Mouse (Mus musculus) embryonic facial prominence, embryonic 15.5 days (tissue): ENCODE results near the gene Vax1. TPM values are rescaled to one million over a fixed set of nuclear protein-coding genes. Genes with fewer than 3 reads are reported as not detected.

Source experiments
- ATAC-seq: fragments of 200-750 bp; cut with Nextera tagmentation; 2 replicates; pipeline ENCODE4 v1.8.0; 2017; ENCODE audit warnings: low read depth, moderate TSS enrichment; ENCODE audit not compliant: insufficient number of reproducible peaks, low FRiP score, low TSS enrichment
- H3K27ac ChIP-seq: fragments of 300-500 bp; sonication (generic); replicated peaks from 2 replicates; pipeline ENCODE4 v1.5.1; 2015; ENCODE audit warnings: mild to moderate bottlenecking, inconsistent platforms
- H3K27me3 ChIP-seq: fragments of 300-500 bp; sonication (generic); 2 replicates; pipeline ENCODE4 v1.6.1; 2015; ENCODE audit warnings: inconsistent platforms
- H3K36me3 ChIP-seq: fragments of 300-500 bp; sonication (generic); 2 replicates; pipeline ENCODE4 v1.6.1; 2015; ENCODE audit warnings: mild to moderate bottlenecking, inconsistent platforms
- H3K4me1 ChIP-seq: fragments of 300-500 bp; sonication (generic); 2 replicates; pipeline ENCODE4 v1.6.1; 2015; ENCODE audit warnings: inconsistent platforms
- H3K4me2 ChIP-seq: fragments of 300-500 bp; sonication (generic); replicated peaks from 2 replicates; pipeline ENCODE4 v1.6.1; 2015; ENCODE audit warnings: mild to moderate bottlenecking, inconsistent platforms
- H3K4me3 ChIP-seq: fragments of 300-500 bp; sonication (generic); replicated peaks from 2 replicates; pipeline ENCODE4 v1.5.1; 2015; ENCODE audit warnings: mild to moderate bottlenecking, inconsistent platforms
- H3K9ac ChIP-seq: fragments of 300-500 bp; sonication (generic); 2 replicates; pipeline ENCODE4 v1.6.1; 2015; ENCODE audit warnings: inconsistent platforms
- H3K9me3 ChIP-seq: fragments of 300-500 bp; sonication (generic); replicated peaks from 2 replicates; pipeline ENCODE4 v1.6.1; 2016; ENCODE audit warnings: inconsistent platforms
- WGBS: fragments of 180-500 bp; shearing (Covaris S2); methylation state at CpG from one replicate; pipeline ENCODE4 v1.1.7; 2015; 5-methylcytosine and 5-hydroxymethylcytosine counted together
- polyA plus RNA-seq: library from polyadenylated mRNA; unstranded; fragments of >200 nt; fragmentation: Nextera tagmentation; extraction: Ambion mirVana; gene quantifications from 2 replicates; pipeline ENCODE4 v1.2.1, GENCODE M21; 2015

The Vax1 gene
- polyA plus RNA-seq, 1 experiment from 2014 or later, result 0.27 TPM

GRCm38 (mm10) chr19:59168386-59168905 is 1.4 kb downstream of the Vax1 start:
- Histone ChIP-seq H3K4me2 (no peak overlapping the region), H3K4me1 (peaks cover 38% of the 10 kb centered on the region), H3K4me3 (no peak overlapping the region), H3K27ac (no peak overlapping the region), H3K36me3 (no peaks in the 10 kb centered on the region), H3K27me3 (peaks cover 97% of the 10 kb centered on the region), H3K9ac (no peak overlapping the region), H3K9me3 (no peaks in the 10 kb centered on the region)
- WGBS, result 9% methylated on average over 17 of the region's 17 CpGs
- no peak for ATAC-seq

GRCm38 (mm10) chr19:59167871-59168270 is 2.0 kb downstream of the Vax1 start:
- Histone ChIP-seq H3K4me2 (no peak overlapping the region), H3K9ac (no peak overlapping the region), H3K36me3 (no peaks in the 10 kb centered on the region), H3K4me1 (peaks cover 38% of the 10 kb centered on the region), H3K27me3 (peaks cover 97% of the 10 kb centered on the region), H3K4me3 (no peak overlapping the region), H3K27ac (no peak overlapping the region), H3K9me3 (no peaks in the 10 kb centered on the region)
- WGBS, result 23% methylated on average over 5 of the region's 5 CpGs
- ATAC-seq, result no peak

- Histone ChIP-seq H3K36me3 (no peaks in the 10 kb centered on the region), H3K4me3 (peak overlapping the region; percentile 37), H3K27ac (no peak overlapping the region), H3K4me1 (peaks cover 38% of the 10 kb centered on the region), H3K4me2 (peak overlapping the region; percentile 65), H3K9ac (no peak overlapping the region), H3K27me3 (peaks cover 97% of the 10 kb centered on the region), H3K9me3 (no peaks in the 10 kb centered on the region)
- 4% methylated on average over 13 of the region's 13 CpGs for WGBS
- ATAC-seq, result no peak
These were observed 3.0 kb downstream of the Vax1 start for GRCm38 (mm10) chr19:59166879-59167278.

GRCm38 (mm10) chr19:59166311-59166761 is 3.5 kb downstream of the Vax1 start:
- H3K4me2 ChIP-seq, result peak overlapping the region; percentile 65
- no peaks in the 10 kb centered on the region for H3K9me3 ChIP-seq
- H3K9ac ChIP-seq, result no peak overlapping the region
- ATAC-seq, result no peak; the same call in 1 of the 2 replicates
- H3K4me1 ChIP-seq, result peaks cover 37% of the 10 kb centered on the region
- no peak overlapping the region for H3K27ac ChIP-seq
- WGBS, result 2% methylated on average over 47 of the region's 55 CpGs
- peak overlapping the region; percentile 37 for H3K4me3 ChIP-seq
- peaks cover 97% of the 10 kb centered on the region for H3K27me3 ChIP-seq
- no peaks in the 10 kb centered on the region for H3K36me3 ChIP-seq

GRCm38 (mm10) chr19:59165577-59165976 is 4.3 kb downstream of the Vax1 start:
- Histone ChIP-seq H3K36me3 (no peaks in the 10 kb centered on the region), H3K27me3 (peaks cover 97% of the 10 kb centered on the region), H3K4me3 (no peak overlapping the region), H3K9ac (no peak overlapping the region), H3K27ac (no peak overlapping the region), H3K4me1 (peaks cover 32% of the 10 kb centered on the region), H3K9me3 (no peaks in the 10 kb centered on the region), H3K4me2 (no peak overlapping the region; the same call in 1 of the 2 replicates)
- ATAC-seq, result no peak
- 3% methylated on average over 7 of the region's 7 CpGs for WGBS

GRCm38 (mm10) chr19:59164896-59165560 is 4.8 kb downstream of the Vax1 start:
- H3K9me3 ChIP-seq, result no peaks in the 10 kb centered on the region
- H3K27ac ChIP-seq, result no peak overlapping the region
- peaks cover 27% of the 10 kb centered on the region for H3K4me1 ChIP-seq
- no peaks in the 10 kb centered on the region for H3K36me3 ChIP-seq
- H3K27me3 ChIP-seq, result peaks cover 96% of the 10 kb centered on the region
- H3K4me3 ChIP-seq, result no peak overlapping the region
- WGBS, result 12% methylated on average over 16 of the region's 16 CpGs
- no peak overlapping the region for H3K4me2 ChIP-seq
- ATAC-seq, result no peak
- no peak overlapping the region for H3K9ac ChIP-seq

- Histone ChIP-seq H3K27ac (no peak overlapping the region), H3K4me3 (no peak overlapping the region)
- WGBS, result 11% methylated on average over 1 of the region's 1 CpGs
These were observed 5.7 kb downstream of the Vax1 start for GRCm38 (mm10) chr19:59164111-59164510.

GRCm38 (mm10) chr19:59156702-59157101 is 13.2 kb downstream of the Vax1 start:
- no peak overlapping the region for H3K27ac ChIP-seq
- H3K9ac ChIP-seq, result no peak overlapping the region
- no peak overlapping the region for H3K4me2 ChIP-seq
- 49% methylated on average over 4 of the region's 4 CpGs for WGBS
- H3K4me1 ChIP-seq, result no peaks in the 10 kb centered on the region
- no peaks in the 10 kb centered on the region for H3K9me3 ChIP-seq
- H3K36me3 ChIP-seq, result no peaks in the 10 kb centered on the region
- H3K27me3 ChIP-seq, result peaks cover 23% of the 10 kb centered on the region
- ATAC-seq, result no peak
- no peak overlapping the region for H3K4me3 ChIP-seq

More at GRCm38 (mm10) chr19:59164111-59164510, 5.7 kb downstream of the Vax1 start:
- peaks cover 94% of the 10 kb centered on the region for H3K27me3 ChIP-seq
- peaks cover 18% of the 10 kb centered on the region for H3K4me1 ChIP-seq
- H3K36me3 ChIP-seq, result no peaks in the 10 kb centered on the region
- no peak for ATAC-seq
- H3K9me3 ChIP-seq, result no peaks in the 10 kb centered on the region
- H3K9ac ChIP-seq, result no peak overlapping the region
- no peak overlapping the region for H3K4me2 ChIP-seq

- no peak for ATAC-seq
- Histone ChIP-seq H3K9ac (no peak overlapping the region), H3K9me3 (no peaks in the 10 kb centered on the region), H3K4me2 (no peak overlapping the region), H3K4me1 (no peaks in the 10 kb centered on the region), H3K4me3 (no peak overlapping the region), H3K27me3 (peaks cover 3% of the 10 kb centered on the region), H3K27ac (no peak overlapping the region), H3K36me3 (no peaks in the 10 kb centered on the region)
- WGBS, result 74% methylated on average over 2 of the region's 2 CpGs
These were observed 15.7 kb downstream of the Vax1 start for GRCm38 (mm10) chr19:59154171-59154570.

GRCm38 (mm10) chr19:59145492-59146140 is 24.2 kb downstream of the Vax1 start:
- Histone ChIP-seq H3K27ac (no peak overlapping the region), H3K4me1 (no peaks in the 10 kb centered on the region), H3K4me3 (no peak overlapping the region), H3K36me3 (no peaks in the 10 kb centered on the region), H3K27me3 (peaks cover 3% of the 10 kb centered on the region; the same call in 1 of the 2 replicates), H3K4me2 (no peak overlapping the region), H3K9ac (no peak overlapping the region), H3K9me3 (no peaks in the 10 kb centered on the region)
- ATAC-seq, result no peak
- 42% methylated on average over 9 of the region's 9 CpGs for WGBS

- Histone ChIP-seq H3K36me3 (no peaks in the 10 kb centered on the region), H3K27me3 (peaks cover 3% of the 10 kb centered on the region; the same call in 1 of the 2 replicates), H3K9ac (no peak overlapping the region), H3K27ac (no peak overlapping the region), H3K9me3 (no peaks in the 10 kb centered on the region), H3K4me3 (no peak overlapping the region), H3K4me1 (no peaks in the 10 kb centered on the region), H3K4me2 (no peak overlapping the region)
- 56% methylated on average over 6 of the region's 6 CpGs for WGBS
- ATAC-seq, result no peak
These were observed 24.8 kb downstream of the Vax1 start for GRCm38 (mm10) chr19:59145064-59145463.
